Mouse (Mus musculus) mouse trophoblast stem cell (cell line): Measurements from ENCODE around the gene Xrcc1.

Experiments
- in situ Hi-C, 2 experiments: fragments of 300-500 bp; cut with MseI, MboI; formaldehyde crosslinking; loops; 2 replicates in 1 of 2; 3 replicates in 1 of 2; pipeline ENCODE4 v1.15.1; 2025

Gene Xrcc1

GRCm38 (mm10) chr7:24565627-24566026 is 19.5 kb downstream of the Xrcc1 start:
- in situ Hi-C loops, result no loop called here

GRCm38 (mm10) chr7:24566206-24566605 is 20.1 kb downstream of the Xrcc1 start:
- in situ Hi-C loops, result no loop called here

- in situ Hi-C loops, result no loop called here
These were observed 22.4 kb downstream of the Xrcc1 start for GRCm38 (mm10) chr7:24568512-24568911.

GRCm38 (mm10) chr7:24571071-24571470 is 25.0 kb downstream of the Xrcc1 start:
- in situ Hi-C loops, result no loop called here

GRCm38 (mm10) chr7:24572455-24572854 is 26.4 kb downstream of the Xrcc1 start:
- in situ Hi-C loops, result no loop called here

GRCm38 (mm10) chr7:24574224-24574796 is 28.2 kb downstream of the Xrcc1 start:
- in situ Hi-C loops, result no loop called here

GRCm38 (mm10) chr7:24577811-24578210 is 31.7 kb downstream of the Xrcc1 start:
- in situ Hi-C loops, result no loop called here

GRCm38 (mm10) chr7:24584876-24585275 is 38.8 kb downstream of the Xrcc1 start:
- in situ Hi-C loops, result no loop called here

GRCm38 (mm10) chr7:24585995-24586394 is 39.9 kb downstream of the Xrcc1 start:
- in situ Hi-C loops, result no loop called here

GRCm38 (mm10) chr7:24586828-24587227 is 40.7 kb downstream of the Xrcc1 start:
- in situ Hi-C loops, result no loop called here

- in situ Hi-C loops, result no loop called here
These were observed 41.4 kb downstream of the Xrcc1 start, which contains the start of the genes Ethe1 and Zfp575 for GRCm38 (mm10) chr7:24587330-24588105. TSS of gene Ethe1 (plus strand) at chr7:24587543. TSS of gene Zfp575 (minus strand) at chr7:24587641.

GRCm38 (mm10) chr7:24588336-24588735 is 42.2 kb downstream of the Xrcc1 start:
- in situ Hi-C loops, result no loop called here

GRCm38 (mm10) chr7:24591735-24592134 is 45.6 kb downstream of the Xrcc1 start:
- in situ Hi-C loops, result no loop called here

- in situ Hi-C loops, result no loop called here
These were observed 46.1 kb downstream of the Xrcc1 start for GRCm38 (mm10) chr7:24592163-24592562.

- in situ Hi-C loops, result no loop called here
These were observed 46.7 kb downstream of the Xrcc1 start for GRCm38 (mm10) chr7:24592781-24593180.

GRCm38 (mm10) chr7:24593621-24594308 is 47.7 kb downstream of the Xrcc1 start:
- in situ Hi-C loops, result no loop called here

- in situ Hi-C loops, result no loop called here
These were observed 48.3 kb downstream of the Xrcc1 start for GRCm38 (mm10) chr7:24594309-24594803.

GRCm38 (mm10) chr7:24595464-24595863 is 49.4 kb downstream of the Xrcc1 start:
- in situ Hi-C loops, result no loop called here

- in situ Hi-C loops, result no loop called here
These were observed 52.0 kb downstream of the Xrcc1 start for GRCm38 (mm10) chr7:24598121-24598520.

GRCm38 (mm10) chr7:24599211-24600067 is 53.4 kb downstream of the Xrcc1 start:
- in situ Hi-C loops, result loop anchor here (5.0 kb wide), 2 partner anchors 43 to 48 kb away; no protein-coding TSS in a partner anchor

- in situ Hi-C loops, result loop anchor here (5.0 kb wide), 2 partner anchors 41 to 46 kb away; no protein-coding TSS in a partner anchor
These were observed 55.0 kb downstream of the Xrcc1 start for GRCm38 (mm10) chr7:24600941-24601597.
